Mouse (Mus musculus) embryo, embryonic 11.5 days (tissue): Measurements from ENCODE around the gene Rhog.

Experiments
- DNase-seq: peaks from one replicate; pipeline ENCODE4 v3.0.0-alpha.2; 2012; ENCODE audit warnings: low read depth, low spot score

Gene Rhog

DNA sequence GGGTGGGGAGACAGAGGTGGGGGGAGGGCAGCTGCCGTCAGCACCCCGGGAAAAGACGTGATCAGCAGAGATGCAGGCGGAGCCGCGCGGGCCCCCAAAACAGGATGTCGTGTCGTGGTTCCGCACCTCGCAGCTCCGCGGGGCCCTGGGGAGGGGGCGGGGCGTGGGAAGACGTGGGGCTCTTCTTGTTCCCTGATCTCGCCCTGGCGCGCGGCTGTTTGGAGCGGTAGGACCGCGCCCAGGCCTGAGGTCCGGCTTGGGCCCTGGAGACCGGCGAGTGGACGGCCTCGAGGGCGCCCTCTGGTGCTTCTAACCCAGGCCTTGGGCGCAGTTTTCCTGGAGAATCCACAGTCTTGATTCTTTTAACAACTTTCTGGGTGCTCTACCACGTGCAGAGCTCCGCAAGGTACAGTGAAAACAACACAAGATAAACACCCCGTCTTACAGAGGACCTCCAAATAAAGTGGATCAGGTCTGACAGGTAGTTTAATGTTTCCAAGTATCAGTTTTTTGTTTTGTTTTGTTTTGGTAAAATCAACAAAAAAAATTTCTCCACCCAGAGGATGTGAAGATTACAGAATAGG lies 5.1 kb downstream of the Rhog start:
- DNase-seq = peak; percentile 77

DNA sequence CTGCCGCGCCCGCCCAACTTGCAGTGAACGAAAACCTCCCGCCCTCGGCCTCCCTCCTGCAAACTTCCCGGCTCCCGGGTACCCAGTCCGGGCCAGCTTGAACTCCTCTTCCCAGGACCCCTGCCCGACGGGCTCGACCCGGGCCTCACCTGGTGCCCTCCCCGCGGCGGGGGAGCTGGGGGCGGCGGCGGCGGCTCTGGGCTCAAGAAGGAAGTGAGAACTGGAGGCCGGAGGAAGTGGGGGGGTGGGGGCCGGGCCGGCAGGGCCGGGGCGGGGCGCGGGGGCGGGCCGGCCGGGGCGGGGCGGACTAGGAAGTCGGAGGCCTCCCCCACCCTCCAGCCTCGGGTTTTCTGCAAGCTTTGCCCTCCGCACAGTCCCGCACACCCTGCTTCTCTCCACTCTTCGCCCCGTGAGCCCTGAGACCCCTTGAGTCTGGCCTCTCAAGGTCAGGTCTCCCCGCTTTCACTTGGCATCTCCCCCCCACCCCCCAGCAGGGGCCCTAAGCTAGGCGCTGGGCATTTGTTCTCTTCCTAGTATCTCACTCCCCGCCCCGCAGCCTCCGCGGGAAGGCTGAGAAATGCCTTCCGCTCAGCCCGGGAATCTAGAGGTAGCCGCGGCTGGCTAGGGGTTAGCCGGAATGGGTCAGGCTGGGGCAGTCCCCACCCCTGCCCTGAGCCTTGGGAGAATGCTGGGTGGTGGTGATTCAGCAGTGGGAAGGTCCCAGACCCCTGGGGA lies 5.8 kb downstream of the Rhog start:
- DNase-seq = peak; percentile 59

GRCm38 (mm10) chr7:102249531-102249895 lies 6.3 kb downstream of the Rhog start:
- peak; percentile 41 for DNase-seq

DNA sequence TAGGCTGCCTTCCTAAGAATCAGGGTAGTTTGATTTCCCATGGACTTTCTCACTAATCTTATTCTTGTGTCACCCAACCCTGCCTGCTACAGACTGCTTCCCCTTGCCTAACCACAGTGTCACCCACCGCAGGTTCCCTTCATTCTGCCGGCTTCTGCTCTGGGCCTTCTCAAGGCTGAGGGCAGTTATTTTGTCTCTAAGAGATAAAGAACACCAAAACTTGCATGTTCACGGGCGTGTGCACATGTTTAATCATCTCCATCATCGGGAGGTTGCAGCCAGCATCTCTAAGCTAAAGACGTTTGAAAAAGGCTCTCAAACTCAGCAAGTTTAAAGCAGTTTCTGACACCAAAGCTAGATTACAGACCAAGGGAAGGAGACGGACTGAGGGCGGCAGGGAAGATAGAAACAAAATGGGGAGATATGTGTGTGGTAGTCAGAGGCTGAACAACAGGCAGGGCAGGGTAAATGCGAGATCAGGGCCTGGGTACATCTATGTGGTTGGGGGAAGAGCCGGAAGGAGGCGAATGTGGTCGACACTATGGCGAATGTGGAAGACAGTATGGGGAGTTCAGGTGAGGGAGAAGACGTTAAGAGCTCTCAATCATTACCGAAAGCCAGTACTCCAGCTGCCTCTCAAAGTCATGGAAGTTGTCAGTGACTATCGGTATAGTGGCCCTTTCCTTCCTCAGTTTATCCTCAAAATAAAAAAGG lies 7.0 kb downstream of the Rhog start:
- no peak for DNase-seq

DNA sequence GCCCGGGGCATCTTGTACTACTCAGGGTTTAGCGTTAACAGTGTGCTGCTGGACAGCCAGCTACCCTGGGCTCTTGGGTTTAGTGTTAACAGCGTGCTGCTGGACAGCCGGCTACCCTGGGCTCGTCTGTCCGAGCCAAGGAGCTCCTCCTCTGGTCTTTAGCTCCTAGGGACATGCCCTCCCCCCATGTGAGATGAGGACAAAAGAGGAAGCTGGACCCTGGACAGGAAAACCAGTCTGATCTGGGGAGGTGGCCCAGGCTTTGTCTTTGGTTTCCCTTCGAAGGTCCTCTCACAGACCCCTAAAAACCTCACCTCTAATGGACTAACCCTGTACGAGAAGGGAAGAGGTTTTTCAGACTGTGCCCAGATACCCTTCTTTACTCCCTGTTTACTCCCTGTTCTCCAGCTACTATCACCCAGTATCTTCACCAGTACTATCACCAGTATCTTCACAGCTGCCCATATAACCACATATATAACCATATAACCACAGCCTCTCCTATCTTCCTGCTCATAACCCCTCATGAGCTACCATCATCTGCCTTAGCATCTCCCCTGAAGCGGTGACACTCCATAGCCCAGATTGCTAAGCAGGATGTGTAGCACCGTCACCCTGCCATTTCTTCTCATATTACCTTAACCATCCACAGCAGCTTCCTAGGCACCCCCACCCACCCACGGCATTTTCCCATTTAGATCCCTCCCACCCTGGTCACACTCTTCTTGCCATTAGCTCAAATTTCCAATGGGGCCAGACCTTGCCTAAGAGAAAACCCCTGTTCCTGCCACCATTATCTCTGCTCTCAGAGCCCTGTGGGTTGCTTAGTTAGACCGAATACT lies 8.7 kb downstream of the Rhog start:
- no peak for DNase-seq

GRCm38 (mm10) chr7:102246265-102246664 lies 9.6 kb downstream of the Rhog start:
- no peak for DNase-seq

GRCm38 (mm10) chr7:102245775-102246174 lies 10.1 kb downstream of the Rhog start:
- DNase-seq = no peak

DNA sequence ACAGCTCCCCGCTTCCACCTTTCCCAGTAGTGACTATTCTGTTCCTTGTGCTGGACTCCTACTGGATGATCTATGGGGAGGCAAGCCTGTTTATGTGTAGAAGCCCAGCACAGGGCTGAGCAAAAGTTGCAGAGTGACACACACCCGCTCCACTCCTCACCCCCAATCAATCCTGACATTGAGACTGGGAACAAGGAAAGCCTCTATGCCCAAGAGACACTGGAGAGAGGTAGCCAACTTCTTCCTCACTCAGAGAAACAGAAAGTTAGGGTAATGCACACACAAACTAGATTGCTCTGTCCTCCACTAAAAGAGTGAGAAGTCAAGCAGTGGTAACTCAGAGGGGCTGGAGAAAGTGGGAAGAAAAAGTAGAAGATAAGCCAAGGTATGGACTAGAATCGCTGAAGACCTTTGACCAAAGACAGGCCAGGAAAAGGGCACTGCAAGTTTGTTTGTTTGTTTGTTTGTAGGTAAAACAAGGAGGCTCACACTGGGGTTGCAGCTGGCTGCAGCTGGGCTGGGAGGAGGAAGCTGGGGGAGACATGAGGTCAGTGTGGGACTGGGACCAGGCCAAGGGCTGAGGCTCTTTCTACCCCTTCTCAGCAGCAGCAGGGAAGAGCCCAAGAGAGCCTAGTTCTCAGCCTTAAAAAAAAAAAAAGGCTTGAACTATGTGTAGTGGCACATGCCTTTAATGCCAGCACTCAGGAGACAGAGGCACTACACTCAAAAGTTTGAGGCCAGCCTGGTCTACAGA lies 10.9 kb downstream of the Rhog start:
- no peak for DNase-seq

- no peak for DNase-seq
Measured at GRCm38 (mm10) chr7:102243870-102244269, 12.0 kb downstream of the Rhog start.

DNA sequence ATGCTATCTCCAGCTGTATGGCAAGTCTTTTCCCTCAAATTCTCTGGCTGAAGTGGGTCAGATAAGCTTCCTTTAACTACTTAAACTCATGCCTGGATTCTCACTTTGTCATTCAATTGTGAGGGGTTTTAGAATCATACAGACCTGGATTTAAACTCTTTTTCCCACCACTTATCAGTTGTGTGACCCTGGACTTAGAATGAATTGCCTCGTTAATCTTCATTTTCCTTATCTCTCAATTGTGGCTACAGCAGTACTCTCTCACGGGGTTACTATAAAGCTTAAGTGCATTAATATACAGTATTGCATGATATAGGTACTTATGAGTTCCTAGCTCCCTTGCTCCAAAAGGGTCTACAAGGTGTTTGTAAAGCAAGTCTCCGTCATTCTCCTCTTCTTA lies 12.9 kb downstream of the Rhog start:
- no peak for DNase-seq

- no peak for DNase-seq
Measured at GRCm38 (mm10) chr7:102242371-102242770, 13.5 kb downstream of the Rhog start.

GRCm38 (mm10) chr7:102239591-102239990 lies 16.3 kb downstream of the Rhog start:
- no peak for DNase-seq

- DNase-seq = no peak
Measured at GRCm38 (mm10) chr7:102238686-102239286, 17.1 kb downstream of the Rhog start.

- no peak for DNase-seq
Measured at GRCm38 (mm10) chr7:102233059-102233458, 22.8 kb downstream of the Rhog start.

GRCm38 (mm10) chr7:102229814-102230213 lies 26.0 kb downstream of the Rhog start:
- no peak for DNase-seq

DNA sequence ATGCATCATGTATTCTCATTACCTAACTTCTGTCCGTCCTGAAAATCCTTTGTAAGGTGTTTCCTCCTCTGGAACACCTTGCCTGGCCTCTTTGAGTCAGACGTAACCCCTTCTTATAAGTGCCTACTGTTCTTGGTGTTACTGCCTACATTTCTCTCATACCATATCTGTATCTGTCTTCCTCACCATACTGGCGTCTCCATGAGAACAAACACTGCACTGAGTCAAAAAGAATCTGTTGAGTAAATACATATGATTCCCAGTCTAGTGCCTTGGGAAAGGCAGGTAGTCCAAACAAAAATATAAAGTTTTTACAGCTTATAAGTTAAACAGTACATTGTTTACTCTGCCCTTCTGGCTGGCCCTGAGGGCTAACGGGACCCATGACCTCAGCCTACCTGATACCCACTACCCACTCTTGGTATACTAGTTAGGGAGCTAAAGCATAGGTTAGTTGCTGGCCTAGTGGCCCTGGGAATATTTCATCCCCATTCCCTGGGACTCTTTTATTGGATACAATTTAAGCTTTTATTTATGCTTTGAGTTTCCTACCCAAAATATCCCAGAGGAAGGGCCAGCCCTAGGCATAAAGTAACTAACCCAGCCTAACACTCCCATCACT lies 27.7 kb downstream of the Rhog start:
- no peak for DNase-seq

DNA sequence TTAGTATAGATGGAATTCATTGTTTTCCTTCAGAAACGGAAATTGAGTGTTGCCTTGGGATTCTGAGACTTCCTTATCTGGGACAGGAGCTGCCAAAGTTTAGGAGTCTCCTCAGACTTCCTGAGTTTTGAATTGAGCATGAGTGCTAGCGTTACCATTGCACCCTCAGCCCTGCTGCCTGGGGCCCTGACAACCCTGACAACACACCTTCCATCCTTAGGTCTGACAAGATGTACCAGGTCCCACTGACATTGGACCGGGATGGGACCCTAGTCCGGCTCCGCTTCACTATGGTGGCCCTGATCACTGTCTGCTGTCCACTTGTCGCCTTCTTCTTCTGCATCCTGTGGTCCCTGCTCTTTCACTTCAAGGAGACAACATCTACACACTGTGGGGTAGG lies 29.8 kb downstream of the Rhog start:
- no peak for DNase-seq

- DNase-seq = no peak
Measured at GRCm38 (mm10) chr7:102223883-102224738, 31.7 kb downstream of the Rhog start.

- DNase-seq = peak; percentile 39
Measured at GRCm38 (mm10) chr7:102222830-102223556, 32.9 kb downstream of the Rhog start.
